Mouse (Mus musculus) forebrain, embryonic 11.5 days (tissue): Measurements from ENCODE around the gene Ttc7b. TPM values are rescaled to one million over a fixed set of nuclear protein-coding genes. Genes with fewer than 3 reads are reported as not detected.

Experiments used
- ATAC-seq: fragments of 200-750 bp; cut with Nextera tagmentation; replicated peaks from 2 replicates; pipeline ENCODE4 v1.8.0; 2017; ENCODE audit warnings: moderate TSS enrichment; ENCODE audit not compliant: low FRiP score
- DNase-seq: peaks from one replicate; pipeline ENCODE4 v3.0.0-alpha.2; 2017; ENCODE audit warnings: low spot score
- H3K27ac ChIP-seq: fragments of 300-500 bp; sonication (generic); 2 replicates; pipeline ENCODE4 v1.5.1; 2014; ENCODE audit warnings: low read depth, low read length
- H3K27me3 ChIP-seq: fragments of 300-500 bp; sonication (generic); 2 replicates; pipeline ENCODE4 v1.6.1; 2014; ENCODE audit warnings: mild to moderate bottlenecking, low read length, mixed read lengths; ENCODE audit not compliant: control insufficient read depth, insufficient read depth
- H3K36me3 ChIP-seq: fragments of 300-500 bp; sonication (generic); 2 replicates; pipeline ENCODE4 v1.6.1; 2014; ENCODE audit warnings: mild to moderate bottlenecking, low read length, moderate library complexity, mixed read lengths; ENCODE audit not compliant: control insufficient read depth, insufficient read depth
- H3K4me1 ChIP-seq: fragments of 300-500 bp; sonication (generic); replicated peaks from 2 replicates; pipeline ENCODE4 v1.6.1; 2014; ENCODE audit warnings: low read length, mixed read lengths; ENCODE audit not compliant: control insufficient read depth, insufficient read depth
- H3K4me2 ChIP-seq: fragments of 300-500 bp; sonication (generic); 2 replicates; pipeline ENCODE4 v1.6.1; 2014; ENCODE audit warnings: low read depth, mild to moderate bottlenecking, low read length, moderate library complexity, mixed read lengths; ENCODE audit not compliant: severe bottlenecking
- H3K4me3 ChIP-seq: fragments of 300-500 bp; sonication (generic); 2 replicates; pipeline ENCODE4 v1.5.1; 2014; ENCODE audit warnings: low read depth, low read length
- H3K9ac ChIP-seq: fragments of 300-500 bp; sonication (generic); 2 replicates; pipeline ENCODE4 v1.6.1; 2014; ENCODE audit warnings: low read length
- H3K9me3 ChIP-seq: fragments of 300-500 bp; sonication (generic); 2 replicates; pipeline ENCODE4 v1.6.1; 2016; ENCODE audit warnings: low read length, mixed read lengths; ENCODE audit not compliant: control insufficient read depth
- WGBS: fragments of 180-500 bp; shearing (Covaris S2); extraction: QIAGEN DNeasy Blood & Tissue Kit; methylation state at CpG from one replicate; pipeline ENCODE4 v1.1.7; 2014; 5-methylcytosine and 5-hydroxymethylcytosine counted together
- polyA plus RNA-seq: library from polyadenylated mRNA; unstranded; fragments of >200 nt; fragmentation: Nextera tagmentation; extraction: Ambion mirVana; gene quantifications from 2 replicates; pipeline ENCODE4 v1.2.1, GENCODE M21; 2014

The Ttc7b gene
- polyA plus RNA-seq, 1 experiment from 2014 or later, result 9.5 TPM

- H3K4me2 ChIP-seq, result no peak overlapping the region
- peaks cover 2% of the 10 kb centered on the region; the same call in 1 of the 2 replicates for H3K4me1 ChIP-seq
- ATAC-seq (no peak), DNase-seq (no peak)
- H3K27ac ChIP-seq, result no peak overlapping the region
- H3K36me3 ChIP-seq, result no peaks in the 10 kb centered on the region
- no peak overlapping the region for H3K4me3 ChIP-seq
- H3K9ac ChIP-seq, result no peak overlapping the region
- H3K9me3 ChIP-seq, result no peaks in the 10 kb centered on the region
- WGBS, result 91% methylated on average over 7 of the region's 7 CpGs
- no peaks in the 10 kb centered on the region for H3K27me3 ChIP-seq
Measured at GRCm38 (mm10) chr12:100303141-100303540, 217.5 kb downstream of the Ttc7b start.

DNA sequence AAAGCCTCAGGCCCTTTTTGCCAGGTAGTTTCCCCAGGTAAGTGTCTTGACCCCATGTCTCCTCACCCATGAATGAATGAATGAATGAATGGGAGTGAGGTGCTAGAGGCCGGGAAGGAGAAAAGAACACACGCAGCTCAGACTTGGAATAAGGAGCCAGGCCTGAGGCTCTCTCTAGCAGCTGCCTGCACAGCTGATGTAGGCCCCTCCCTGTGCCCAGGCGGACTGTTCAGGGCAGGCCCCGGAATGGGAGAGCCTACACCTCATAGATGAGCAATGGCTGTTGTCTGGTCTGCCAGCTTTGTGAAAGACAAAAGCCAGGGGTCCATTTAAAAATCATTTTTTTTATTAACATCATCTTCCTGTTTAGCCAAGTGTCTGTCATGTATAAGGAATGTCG lies 220.2 kb downstream of the Ttc7b start:
- no peak for ATAC-seq
- WGBS, result 85% methylated on average over 5 of the region's 5 CpGs
- H3K27me3 ChIP-seq, result no peaks in the 10 kb centered on the region

DNA sequence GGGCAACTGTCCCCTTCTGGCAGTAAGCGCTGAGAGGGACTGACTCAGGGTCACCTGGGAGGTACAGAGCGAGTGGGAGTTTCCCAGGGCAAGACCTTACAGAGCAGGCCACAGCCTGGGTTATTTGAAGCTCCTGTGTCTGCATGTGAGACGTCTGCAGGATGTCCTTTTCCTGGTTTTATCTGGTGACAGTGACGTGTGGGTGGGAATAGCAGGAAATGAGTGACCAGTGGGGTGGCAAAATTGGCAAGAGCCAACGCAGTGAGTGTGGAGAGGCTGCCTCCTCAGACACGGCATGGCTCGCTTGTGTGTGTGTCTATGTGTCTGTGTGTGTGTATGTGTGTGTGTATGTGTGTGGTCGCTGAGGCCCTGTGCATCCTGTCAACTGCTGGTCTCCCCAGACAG lies 221.3 kb downstream of the Ttc7b start:
- DNase-seq (no peak), ATAC-seq (no peak)
- Histone ChIP-seq H3K36me3 (no peaks in the 10 kb centered on the region), H3K9me3 (no peaks in the 10 kb centered on the region), H3K27ac (no peak overlapping the region), H3K4me1 (no peaks in the 10 kb centered on the region), H3K27me3 (no peaks in the 10 kb centered on the region), H3K9ac (no peak overlapping the region), H3K4me3 (no peak overlapping the region), H3K4me2 (no peak overlapping the region)
- WGBS, result 86% methylated on average over 8 of the region's 8 CpGs

More for the DNA sequence above, 220.2 kb downstream of the Ttc7b start:
- no peaks in the 10 kb centered on the region for H3K9me3 ChIP-seq
- H3K36me3 ChIP-seq, result no peaks in the 10 kb centered on the region
- no peak for DNase-seq
- H3K9ac ChIP-seq, result no peak overlapping the region
- H3K4me3 ChIP-seq, result no peak overlapping the region
- no peaks in the 10 kb centered on the region for H3K4me1 ChIP-seq
- no peak overlapping the region for H3K27ac ChIP-seq
- no peak overlapping the region for H3K4me2 ChIP-seq

GRCm38 (mm10) chr12:100298788-100299187 lies 221.8 kb downstream of the Ttc7b start:
- ATAC-seq, result no peak
- Histone ChIP-seq H3K9me3 (no peaks in the 10 kb centered on the region), H3K9ac (no peak overlapping the region), H3K4me2 (no peak overlapping the region), H3K27ac (no peak overlapping the region), H3K4me3 (no peak overlapping the region), H3K4me1 (no peaks in the 10 kb centered on the region), H3K27me3 (no peaks in the 10 kb centered on the region), H3K36me3 (no peaks in the 10 kb centered on the region)
- no peak for DNase-seq
- WGBS, result 85% methylated on average over 2 of the region's 2 CpGs

DNA sequence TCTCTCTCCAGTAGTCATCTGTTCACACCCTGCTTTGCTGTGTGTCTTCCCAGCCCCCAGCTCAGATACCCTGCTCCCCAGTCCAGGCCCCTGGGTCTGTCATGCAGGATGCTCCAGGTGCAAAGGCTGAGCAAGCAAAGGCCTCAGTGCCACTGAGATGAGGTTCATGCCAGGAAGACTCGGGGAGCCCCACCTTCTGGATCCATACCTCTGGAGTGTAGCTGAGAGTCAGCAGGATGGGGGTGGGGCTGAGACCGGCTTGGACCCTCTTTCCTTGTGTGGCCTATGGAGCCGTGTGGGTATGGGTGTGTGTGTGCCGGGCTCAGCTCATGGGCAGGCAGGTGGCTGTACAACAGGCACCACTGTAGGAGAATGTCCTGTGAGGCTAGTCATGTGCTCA lies 222.7 kb downstream of the Ttc7b start:
- Histone ChIP-seq H3K9me3 (no peaks in the 10 kb centered on the region), H3K27me3 (no peaks in the 10 kb centered on the region), H3K9ac (no peak overlapping the region), H3K27ac (no peak overlapping the region), H3K4me3 (no peak overlapping the region), H3K4me1 (no peaks in the 10 kb centered on the region), H3K4me2 (no peak overlapping the region), H3K36me3 (no peaks in the 10 kb centered on the region)
- 77% methylated on average over 4 of the region's 4 CpGs for WGBS
- ATAC-seq (no peak), DNase-seq (no peak)

DNA sequence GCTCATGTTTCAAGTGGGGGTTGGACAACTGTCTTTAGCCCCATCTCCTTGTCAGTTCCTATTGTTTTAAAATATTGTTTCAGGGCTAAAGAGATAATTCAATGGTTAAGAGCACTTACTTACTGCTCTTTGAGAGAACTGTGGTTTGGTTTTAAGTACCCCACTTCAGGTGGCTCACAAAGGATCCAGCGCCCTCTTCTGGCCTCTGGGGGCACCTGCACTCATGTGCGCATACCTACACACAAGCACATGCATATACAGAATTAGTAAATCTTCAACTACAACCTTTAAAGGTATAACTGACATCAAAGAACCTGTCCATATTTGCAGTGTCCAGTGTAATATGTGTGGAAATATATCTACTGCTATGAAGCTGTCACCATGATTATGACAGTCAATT lies 226.2 kb downstream of the Ttc7b start:
- no peak overlapping the region for H3K9ac ChIP-seq
- no peak overlapping the region for H3K4me2 ChIP-seq
- H3K9me3 ChIP-seq, result no peaks in the 10 kb centered on the region
- no peak overlapping the region for H3K27ac ChIP-seq
- ATAC-seq, result no peak
- no peak for DNase-seq
- no peak overlapping the region for H3K4me3 ChIP-seq
- H3K36me3 ChIP-seq, result no peaks in the 10 kb centered on the region
- H3K27me3 ChIP-seq, result no peaks in the 10 kb centered on the region
- WGBS, result 86% methylated on average over 2 of the region's 2 CpGs
- H3K4me1 ChIP-seq, result peaks cover 15% of the 10 kb centered on the region

GRCm38 (mm10) chr12:100293956-100294355 lies 226.7 kb downstream of the Ttc7b start:
- no peak for DNase-seq

GRCm38 (mm10) chr12:100290711-100291685 lies 229.6 kb downstream of the Ttc7b start:
- H3K4me3 ChIP-seq, result no peak overlapping the region
- 0 out of 2 replicates have a peak overlapping the region, but pooled peaks have one; percentile 9 for H3K4me2 ChIP-seq

More at GRCm38 (mm10) chr12:100293956-100294355, 226.7 kb downstream of the Ttc7b start:
- H3K4me2 ChIP-seq, result no peak overlapping the region
- WGBS, result 92% methylated on average over 9 of the region's 9 CpGs
- H3K27me3 ChIP-seq, result no peaks in the 10 kb centered on the region
- no peak for ATAC-seq
- H3K27ac ChIP-seq, result no peak overlapping the region
- peaks cover 15% of the 10 kb centered on the region for H3K4me1 ChIP-seq
- H3K9me3 ChIP-seq, result no peaks in the 10 kb centered on the region
- no peak overlapping the region for H3K9ac ChIP-seq
- H3K36me3 ChIP-seq, result no peaks in the 10 kb centered on the region
- H3K4me3 ChIP-seq, result no peak overlapping the region

More at GRCm38 (mm10) chr12:100290711-100291685, 229.6 kb downstream of the Ttc7b start:
- 45% methylated on average over 18 of the region's 18 CpGs for WGBS
- Histone ChIP-seq H3K9me3 (no peaks in the 10 kb centered on the region), H3K9ac (0 out of 2 replicates have a peak overlapping the region, but pooled peaks have one; percentile 23), H3K36me3 (no peaks in the 10 kb centered on the region), H3K4me1 (peaks cover 17% of the 10 kb centered on the region), H3K27me3 (no peaks in the 10 kb centered on the region), H3K27ac (peak overlapping the region; percentile 37; the same call in 1 of the 2 replicates)
- DNase-seq (peak; percentile 80), ATAC-seq (peak; percentile 84)
